Mouse (Mus musculus) kidney, embryonic 15.5 days (tissue): Measurements from ENCODE around the gene Mkrn2. TPM values are rescaled to one million over a fixed set of nuclear protein-coding genes. Genes with fewer than 3 reads are reported as not detected.

Experiments
- ATAC-seq: fragments of 200-750 bp; cut with Nextera tagmentation; replicated peaks from 2 replicates; pipeline ENCODE4 v1.8.0; 2017; ENCODE audit warnings: moderate TSS enrichment; ENCODE audit not compliant: low FRiP score
- H3K27ac ChIP-seq: fragments of 300-500 bp; sonication (generic); 2 replicates; pipeline ENCODE4 v1.5.1; 2015; ENCODE audit warnings: mild to moderate bottlenecking, inconsistent platforms
- H3K27me3 ChIP-seq: fragments of 300-500 bp; sonication (generic); 2 replicates; pipeline ENCODE4 v1.6.1; 2015; ENCODE audit warnings: inconsistent platforms
- H3K36me3 ChIP-seq: fragments of 300-500 bp; sonication (generic); 2 replicates; pipeline ENCODE4 v1.6.1; 2015; ENCODE audit warnings: inconsistent platforms
- H3K4me1 ChIP-seq: fragments of 300-500 bp; sonication (generic); 2 replicates; pipeline ENCODE4 v1.6.1; 2015; ENCODE audit warnings: inconsistent platforms
- H3K4me2 ChIP-seq: fragments of 300-500 bp; sonication (generic); 2 replicates; pipeline ENCODE4 v1.6.1; 2015; ENCODE audit warnings: moderate library complexity, mild to moderate bottlenecking, inconsistent platforms
- H3K4me3 ChIP-seq: fragments of 300-500 bp; sonication (generic); replicated peaks from 2 replicates; pipeline ENCODE4 v1.5.1; 2015; ENCODE audit warnings: mild to moderate bottlenecking, inconsistent platforms
- H3K9ac ChIP-seq: fragments of 300-500 bp; sonication (generic); 2 replicates; pipeline ENCODE4 v1.6.1; 2015; ENCODE audit warnings: mild to moderate bottlenecking, inconsistent platforms
- H3K9me3 ChIP-seq: fragments of 300-500 bp; sonication (generic); replicated peaks from 2 replicates; pipeline ENCODE4 v1.6.1; 2016; ENCODE audit warnings: inconsistent platforms
- WGBS: fragments of 180-500 bp; shearing (Covaris S2); methylation state at CpG from one replicate; pipeline ENCODE4 v1.1.7; 2015; ENCODE audit warnings: mixed read lengths; 5-methylcytosine and 5-hydroxymethylcytosine counted together
- polyA plus RNA-seq: library from polyadenylated mRNA; unstranded; fragments of >200 nt; fragmentation: Nextera tagmentation; extraction: Ambion mirVana; gene quantifications from 2 replicates; pipeline ENCODE4 v1.2.1, GENCODE M21; 2015

Gene Mkrn2
- polyA plus RNA-seq, 1 experiment from 2014 or later: 28.2 TPM

- no peaks in the 10 kb centered on the region for H3K27me3 ChIP-seq
- no peak overlapping the region for H3K27ac ChIP-seq
- H3K36me3 ChIP-seq: peaks cover 7% of the 10 kb centered on the region; the same call in 1 of the 2 replicates
- H3K9me3 ChIP-seq: no peaks in the 10 kb centered on the region
- H3K9ac ChIP-seq: no peak overlapping the region
- no peak overlapping the region for H3K4me2 ChIP-seq
- H3K4me3 ChIP-seq: no peak overlapping the region
- no peak for ATAC-seq
- peaks cover 12% of the 10 kb centered on the region for H3K4me1 ChIP-seq
These were observed 57.1 kb downstream of the Mkrn2 start for GRCm38 (mm10) chr6:115658802-115659201.

- H3K4me2 ChIP-seq: no peak overlapping the region
- no peak overlapping the region for H3K4me3 ChIP-seq
- H3K36me3 ChIP-seq: peaks cover 11% of the 10 kb centered on the region; the same call in 1 of the 2 replicates
- WGBS: 84% methylated on average over 3 of the region's 3 CpGs
- ATAC-seq: no peak
- H3K4me1 ChIP-seq: peaks cover 22% of the 10 kb centered on the region
- H3K27ac ChIP-seq: no peak overlapping the region
- H3K9ac ChIP-seq: no peak overlapping the region
- H3K27me3 ChIP-seq: no peaks in the 10 kb centered on the region
- no peaks in the 10 kb centered on the region for H3K9me3 ChIP-seq
These were observed 62.6 kb downstream of the Mkrn2 start for GRCm38 (mm10) chr6:115664268-115664667.

- no peak overlapping the region for H3K4me2 ChIP-seq
- no peak overlapping the region for H3K4me3 ChIP-seq
- H3K27ac ChIP-seq: 0 out of 2 replicates have a peak overlapping the region, but pooled peaks have one; percentile 9
- no peak overlapping the region for H3K9ac ChIP-seq
- WGBS: 80% methylated on average over 4 of the region's 4 CpGs
- H3K9me3 ChIP-seq: no peaks in the 10 kb centered on the region
- H3K27me3 ChIP-seq: no peaks in the 10 kb centered on the region
- peaks cover 21% of the 10 kb centered on the region for H3K4me1 ChIP-seq
- no peak for ATAC-seq
- H3K36me3 ChIP-seq: peaks cover 11% of the 10 kb centered on the region; the same call in 1 of the 2 replicates
These were observed 64.9 kb downstream of the Mkrn2 start for GRCm38 (mm10) chr6:115666641-115667040.

Other genes with a start within 250 kb of the Mkrn2 start
- 5.0 and 5.7 TPM in 2 replicates for gene Pparg, start 241.0 kb upstream of the Mkrn2 start, polyA plus RNA-seq
- gene Tsen2, start 57.2 kb upstream of the Mkrn2 start, polyA plus RNA-seq: 31.3 and 32.9 TPM in 2 replicates
- gene Mkrn2os, start 9.3 kb upstream of the Mkrn2 start, polyA plus RNA-seq: 3.5 and 4.2 TPM in 2 replicates
- 87.0 and 94.9 TPM in 2 replicates for gene Raf1, start 74.7 kb downstream of the Mkrn2 start, polyA plus RNA-seq
- gene Tmem40, start 160.5 kb downstream of the Mkrn2 start, polyA plus RNA-seq: 1.8 and 2.2 TPM in 2 replicates
- gene Cand2, start 172.6 kb downstream of the Mkrn2 start, polyA plus RNA-seq: 35.2 and 37.4 TPM in 2 replicates
- gene Rpl32, start 206.8 kb downstream of the Mkrn2 start, polyA plus RNA-seq: 2,232 and 2,490 TPM in 2 replicates
- gene Efcab12, start 236.5 kb downstream of the Mkrn2 start, polyA plus RNA-seq: 1.8 TPM in 2 replicates